Mouse (Mus musculus): ENCODE data around the gene Bglap2. TPM values are rescaled to one million over a fixed set of nuclear protein-coding genes. Genes with fewer than 3 reads are reported as not detected.
A peak's percentile ranks its signal among the peaks of the same experiment; 100 is the strongest.
"Not testable (repeated sequence)": the region's sequence is repeated elsewhere in the genome, so short reads cannot be mapped to it uniquely, and the experiment has no call there.

Gene Bglap2
- polyA plus RNA-seq, 1 experiment from 2014 or later, result not detected

GRCm38 (mm10) chr3:88382383-88382782 is 3.9 kb upstream of the Bglap2 start:
- H3K9me3 ChIP-seq; H3K27me3 ChIP-seq; H3K4me1 ChIP-seq (replicated peaks); H3K36me3 ChIP-seq; H3K4me2 ChIP-seq; H3K4me3 ChIP-seq; H3K27ac ChIP-seq (replicated peaks); H3K9ac ChIP-seq: not testable (repeated sequence)
- 31% methylated on average over 2 of the region's 7 CpGs for WGBS
- peak; percentile 43; the same call in 1 of the 2 replicates for ATAC-seq (ENCODE audit: low FRiP score, low read depth)

- Histone ChIP-seq H3K27ac (replicated peaks) (0 out of 2 replicates have a peak overlapping the region, but pooled peaks have one; percentile 51), H3K4me3 (peak overlapping the region; percentile 27), H3K9ac (0 out of 2 replicates have a peak overlapping the region, but pooled peaks have one; percentile 13), H3K4me2 (peak overlapping the region; percentile 52)
- not testable (repeated sequence) for H3K4me1 ChIP-seq (replicated peaks); H3K36me3 ChIP-seq; H3K9me3 ChIP-seq; H3K27me3 ChIP-seq
- peak; percentile 89 for ATAC-seq (ENCODE audit: low FRiP score, low read depth)
- whole genome bisulfite sequencing, result 5% methylated on average over 20 of the region's 22 CpGs
Observed at GRCm38 (mm10) chr3:88381389-88382315, 3.2 kb upstream of the Bglap2 start.

- peak overlapping the region; percentile 40 for H3K4me2 ChIP-seq
- H3K36me3 ChIP-seq; H3K27me3 ChIP-seq; H3K9me3 ChIP-seq; H3K4me3 ChIP-seq; H3K4me1 ChIP-seq (replicated peaks); H3K9ac ChIP-seq: not testable (repeated sequence)
- 28% methylated on average over 5 of the region's 7 CpGs for WGBS
- 0 out of 2 replicates have a peak overlapping the region, but pooled peaks have one; percentile 4 for H3K27ac ChIP-seq (replicated peaks)
- peak; percentile 8; the same call in 1 of the 2 replicates for ATAC-seq (ENCODE audit: low FRiP score, low read depth)
Observed at GRCm38 (mm10) chr3:88376644-88377043, 1.9 kb downstream of the Bglap2 start.

GRCm38 (mm10) chr3:88375750-88376626 is 2.5 kb downstream of the Bglap2 start:
- H3K4me2 ChIP-seq, result peak overlapping the region; percentile 40
- WGBS, result 9% methylated on average over 19 of the region's 19 CpGs
- peak; percentile 86 for ATAC-seq (ENCODE audit: low FRiP score, low read depth)
- H3K36me3 ChIP-seq; H3K4me3 ChIP-seq; H3K27me3 ChIP-seq; H3K4me1 ChIP-seq (replicated peaks); H3K9ac ChIP-seq; H3K9me3 ChIP-seq: not testable (repeated sequence)
- 0 out of 2 replicates have a peak overlapping the region, but pooled peaks have one; percentile 4 for H3K27ac ChIP-seq (replicated peaks)

GRCm38 (mm10) chr3:88372643-88373042 is 5.9 kb downstream of the Bglap2 start, which contains the start of gene Bglap3:
Bglap3 (minus strand) TSS chr3:88372743.
- H3K4me1 ChIP-seq (replicated peaks); ATAC-seq (ENCODE audit: low FRiP score, low read depth); H3K9me3 ChIP-seq; H3K4me3 ChIP-seq; H3K4me2 ChIP-seq; H3K27ac ChIP-seq (replicated peaks); H3K27me3 ChIP-seq; H3K9ac ChIP-seq; H3K36me3 ChIP-seq: not testable (repeated sequence)
- 95% methylated on average over 9 of the region's 9 CpGs for WGBS

GRCm38 (mm10) chr3:88368511-88368910 is 10.0 kb downstream of the Bglap2 start:
- not testable (repeated sequence) for H3K27me3 ChIP-seq; H3K27ac ChIP-seq (replicated peaks); ATAC-seq (ENCODE audit: low FRiP score, low read depth); H3K4me3 ChIP-seq; H3K9ac ChIP-seq; H3K4me2 ChIP-seq; H3K9me3 ChIP-seq; H3K4me1 ChIP-seq (replicated peaks); H3K36me3 ChIP-seq
- WGBS, result 90% methylated on average over 7 of the region's 7 CpGs

GRCm38 (mm10) chr3:88367517-88367916 is 11.0 kb downstream of the Bglap2 start:
- peak; percentile 23; the same call in 1 of the 2 replicates for ATAC-seq (ENCODE audit: low FRiP score, low read depth)

GRCm38 (mm10) chr3:88366830-88367428 is 11.6 kb downstream of the Bglap2 start:
- not testable (repeated sequence) for H3K27me3 ChIP-seq; H3K4me1 ChIP-seq (replicated peaks); H3K9me3 ChIP-seq
- peak overlapping the region; percentile 47 for H3K4me2 ChIP-seq
- H3K4me3 ChIP-seq, result peak overlapping the region; percentile 31
- under 1% methylated on average over 20 of the region's 22 CpGs for WGBS
- peaks cover 11% of the 10 kb centered on the region for H3K36me3 ChIP-seq
- peak; percentile 85 for ATAC-seq (ENCODE audit: low FRiP score, low read depth)
- peak overlapping the region; percentile 51; the same call in 1 of the 2 replicates for H3K27ac ChIP-seq (replicated peaks)
- H3K9ac ChIP-seq, result 0 out of 2 replicates have a peak overlapping the region, but pooled peaks have one; percentile 16

More at GRCm38 (mm10) chr3:88367517-88367916, 11.0 kb downstream of the Bglap2 start:
- not testable (repeated sequence) for H3K36me3 ChIP-seq; H3K4me3 ChIP-seq; H3K27me3 ChIP-seq; H3K4me1 ChIP-seq (replicated peaks); H3K9ac ChIP-seq; H3K9me3 ChIP-seq; H3K27ac ChIP-seq (replicated peaks)
- peak overlapping the region; percentile 47; the same call in 1 of the 2 replicates for H3K4me2 ChIP-seq
- WGBS, result 55% methylated on average over 3 of the region's 7 CpGs

- 0 out of 2 replicates have a peak, but pooled peaks cover 7% of the 10 kb centered on the region for H3K27me3 ChIP-seq
- peak overlapping the region; percentile 47 for H3K4me2 ChIP-seq
- H3K36me3 ChIP-seq, result peaks cover 22% of the 10 kb centered on the region
- H3K27ac ChIP-seq (replicated peaks), result no peak overlapping the region
- no peak overlapping the region for H3K4me3 ChIP-seq
- H3K9me3 ChIP-seq, result no peaks in the 10 kb centered on the region
- H3K4me1 ChIP-seq (replicated peaks), result no peaks in the 10 kb centered on the region; the same call in 1 of the 2 replicates
- ATAC-seq (ENCODE audit: low FRiP score, low read depth), result no peak
- no peak overlapping the region for H3K9ac ChIP-seq
- 34% methylated on average over 34 of the region's 34 CpGs for WGBS
Observed at GRCm38 (mm10) chr3:88365705-88366361, 12.7 kb downstream of the Bglap2 start.

- 2% methylated on average over 16 of the region's 16 CpGs for WGBS
- ATAC-seq (ENCODE audit: low FRiP score, low read depth), result no peak
- Histone ChIP-seq H3K9me3 (no peaks in the 10 kb centered on the region), H3K27me3 (0 out of 2 replicates have a peak, but pooled peaks cover 7% of the 10 kb centered on the region), H3K4me3 (no peak within 1 kb of the TSS), H3K27ac (replicated peaks) (no peak within 1 kb of the TSS), H3K36me3 (peaks cover 36% of the 10 kb centered on the region), H3K4me1 (replicated peaks) (no peaks in the 10 kb centered on the region; the same call in 1 of the 2 replicates), H3K4me2 (0 out of 2 replicates have a peak within 1 kb of the TSS, but pooled peaks have one; percentile 12), H3K9ac (no peak within 1 kb of the TSS)
Observed at GRCm38 (mm10) chr3:88364337-88364736, 14.2 kb downstream of the Bglap2 start, which contains the start of gene Paqr6. Paqr6 (plus strand) TSS chr3:88364584.

GRCm38 (mm10) chr3:88363700-88364099 is 14.8 kb downstream of the Bglap2 start:
- no peak overlapping the region for H3K27ac ChIP-seq (replicated peaks)

More at GRCm38 (mm10) chr3:88363700-88364099, 14.8 kb downstream of the Bglap2 start:
- 0 out of 2 replicates have a peak, but pooled peaks cover 7% of the 10 kb centered on the region for H3K27me3 ChIP-seq
- peak; percentile 49; the same call in 1 of the 2 replicates for ATAC-seq (ENCODE audit: low FRiP score, low read depth)
- no peaks in the 10 kb centered on the region for H3K9me3 ChIP-seq
- H3K4me2 ChIP-seq, result no peak overlapping the region
- H3K4me1 ChIP-seq (replicated peaks), result no peaks in the 10 kb centered on the region; the same call in 1 of the 2 replicates
- peaks cover 43% of the 10 kb centered on the region for H3K36me3 ChIP-seq
- WGBS, result 61% methylated on average over 4 of the region's 4 CpGs
- no peak overlapping the region for H3K4me3 ChIP-seq
- H3K9ac ChIP-seq, result no peak overlapping the region

All from hindbrain, embryonic 15.5 days (tissue).